Mouse (Mus musculus) forebrain, embryonic 11.5 days (tissue): ENCODE measurements around the gene Igtp. TPM values are rescaled to one million over a fixed set of nuclear protein-coding genes. Genes with fewer than 3 reads are reported as not detected.
"Not testable (repeated sequence)": the region's sequence is repeated elsewhere in the genome, so short reads cannot be mapped to it uniquely, and the experiment has no call there.

Experiments used
- ATAC-seq: fragments of 200-750 bp; cut with Nextera tagmentation; replicated peaks from 2 replicates; pipeline ENCODE4 v1.8.0; 2017; ENCODE audit warnings: moderate TSS enrichment; ENCODE audit not compliant: low FRiP score
- DNase-seq: peaks from one replicate; pipeline ENCODE4 v3.0.0-alpha.2; 2017; ENCODE audit warnings: low spot score
- H3K27ac ChIP-seq: fragments of 300-500 bp; sonication (generic); 2 replicates; pipeline ENCODE4 v1.5.1; 2014; ENCODE audit warnings: low read depth, low read length
- H3K27me3 ChIP-seq: fragments of 300-500 bp; sonication (generic); 2 replicates; pipeline ENCODE4 v1.6.1; 2014; ENCODE audit warnings: mild to moderate bottlenecking, low read length, mixed read lengths; ENCODE audit not compliant: control insufficient read depth, insufficient read depth
- H3K36me3 ChIP-seq: fragments of 300-500 bp; sonication (generic); 2 replicates; pipeline ENCODE4 v1.6.1; 2014; ENCODE audit warnings: mild to moderate bottlenecking, low read length, moderate library complexity, mixed read lengths; ENCODE audit not compliant: control insufficient read depth, insufficient read depth
- H3K4me1 ChIP-seq: fragments of 300-500 bp; sonication (generic); replicated peaks from 2 replicates; pipeline ENCODE4 v1.6.1; 2014; ENCODE audit warnings: low read length, mixed read lengths; ENCODE audit not compliant: control insufficient read depth, insufficient read depth
- H3K4me2 ChIP-seq: fragments of 300-500 bp; sonication (generic); 2 replicates; pipeline ENCODE4 v1.6.1; 2014; ENCODE audit warnings: low read depth, mild to moderate bottlenecking, low read length, moderate library complexity, mixed read lengths; ENCODE audit not compliant: severe bottlenecking
- H3K4me3 ChIP-seq: fragments of 300-500 bp; sonication (generic); 2 replicates; pipeline ENCODE4 v1.5.1; 2014; ENCODE audit warnings: low read depth, low read length
- H3K9ac ChIP-seq: fragments of 300-500 bp; sonication (generic); 2 replicates; pipeline ENCODE4 v1.6.1; 2014; ENCODE audit warnings: low read length
- H3K9me3 ChIP-seq: fragments of 300-500 bp; sonication (generic); 2 replicates; pipeline ENCODE4 v1.6.1; 2016; ENCODE audit warnings: low read length, mixed read lengths; ENCODE audit not compliant: control insufficient read depth
- WGBS: fragments of 180-500 bp; shearing (Covaris S2); extraction: QIAGEN DNeasy Blood & Tissue Kit; methylation state at CpG from one replicate; pipeline ENCODE4 v1.1.7; 2014; 5-methylcytosine and 5-hydroxymethylcytosine counted together
- polyA plus RNA-seq: library from polyadenylated mRNA; unstranded; fragments of >200 nt; fragmentation: Nextera tagmentation; extraction: Ambion mirVana; gene quantifications from 2 replicates; pipeline ENCODE4 v1.2.1, GENCODE M21; 2014

Igtp gene
- polyA plus RNA-seq, 1 experiment from 2014 or later = 2.0 TPM

DNA sequence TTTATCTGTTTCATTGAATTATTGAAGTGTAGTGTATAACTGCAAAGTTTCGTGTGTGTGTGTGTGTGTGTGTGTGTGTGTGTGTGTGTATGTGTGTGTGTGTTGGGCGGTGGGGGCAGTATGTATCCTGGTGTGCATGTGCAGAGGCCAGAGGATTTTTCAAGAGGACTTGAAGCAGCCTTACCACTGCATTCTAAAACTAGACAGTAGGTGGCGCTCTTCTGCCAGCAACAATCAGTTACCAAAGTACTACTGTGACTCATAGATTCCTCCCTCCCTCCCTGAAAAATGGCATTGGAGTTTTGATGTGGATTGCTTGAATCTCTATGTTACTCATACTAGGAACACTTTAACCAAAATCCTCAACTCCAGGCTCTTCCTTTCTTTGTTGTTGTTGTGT lies 19.8 kb upstream of the Igtp start:
- H3K4me2 ChIP-seq = no peak overlapping the region
- 29% methylated on average over 3 of the region's 3 CpGs for WGBS
- peak; percentile 75 for DNase-seq
- H3K27me3 ChIP-seq = no peaks in the 10 kb centered on the region
- no peak overlapping the region for H3K4me3 ChIP-seq
- H3K9me3 ChIP-seq = no peaks in the 10 kb centered on the region
- no peak overlapping the region for H3K9ac ChIP-seq
- no peak for ATAC-seq
- H3K27ac ChIP-seq = no peak overlapping the region
- H3K4me1 ChIP-seq = no peaks in the 10 kb centered on the region
- peaks cover 3% of the 10 kb centered on the region; the same call in 1 of the 2 replicates for H3K36me3 ChIP-seq

DNA sequence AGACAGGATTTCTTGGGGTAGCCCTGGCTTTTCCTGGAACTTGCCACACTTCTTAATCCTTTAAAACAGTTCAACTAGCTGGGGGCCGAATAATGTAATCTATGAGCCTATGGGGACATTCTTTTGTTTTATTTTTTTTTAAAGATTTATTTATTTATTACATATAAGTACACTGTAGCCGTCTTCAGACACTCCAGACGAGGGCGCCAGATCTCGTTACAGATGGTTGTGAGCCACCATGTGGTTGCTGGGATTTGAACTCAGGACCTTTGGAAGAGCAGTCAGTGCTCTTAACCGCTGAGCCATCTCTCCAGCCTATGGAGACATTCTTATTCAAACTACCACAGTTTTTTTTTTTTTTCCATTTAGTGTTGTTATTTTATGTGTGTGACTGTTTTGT lies 19.4 kb upstream of the Igtp start:
- H3K9ac ChIP-seq, H3K27ac ChIP-seq, H3K4me3 ChIP-seq, DNase-seq, H3K4me1 ChIP-seq, ATAC-seq, H3K4me2 ChIP-seq, H3K9me3 ChIP-seq, H3K36me3 ChIP-seq, H3K27me3 ChIP-seq: not testable (repeated sequence)
- WGBS = 97% methylated on average over 6 of the region's 6 CpGs

DNA sequence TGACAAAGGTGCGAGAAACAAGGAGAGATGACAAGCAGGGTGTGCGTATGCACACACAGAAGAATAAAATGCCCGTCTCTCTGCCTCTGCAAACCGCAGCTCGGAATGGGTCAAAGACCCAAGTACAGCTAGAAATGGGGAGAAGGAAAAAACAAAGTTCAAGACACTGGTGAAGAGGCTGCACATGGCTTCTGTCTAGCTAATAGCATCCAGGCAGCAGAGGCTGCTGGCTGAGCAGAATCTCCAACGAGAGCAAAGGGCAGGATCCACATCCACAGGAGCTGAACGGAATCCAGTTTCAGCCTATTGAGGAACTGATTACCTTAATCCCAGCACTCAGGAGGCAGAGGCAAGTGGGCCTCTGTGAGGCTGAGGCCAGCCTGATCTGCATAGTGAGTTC lies 18.6 kb upstream of the Igtp start:
- H3K27ac ChIP-seq = no peak overlapping the region
- no peak overlapping the region for H3K4me2 ChIP-seq
- H3K36me3 ChIP-seq = no peaks in the 10 kb centered on the region
- no peaks in the 10 kb centered on the region for H3K9me3 ChIP-seq
- 90% methylated on average over 7 of the region's 7 CpGs for WGBS
- H3K4me1 ChIP-seq = no peaks in the 10 kb centered on the region
- no peak for ATAC-seq
- H3K9ac ChIP-seq = no peak overlapping the region
- DNase-seq = no peak
- no peaks in the 10 kb centered on the region for H3K27me3 ChIP-seq
- H3K4me3 ChIP-seq = no peak overlapping the region

DNA sequence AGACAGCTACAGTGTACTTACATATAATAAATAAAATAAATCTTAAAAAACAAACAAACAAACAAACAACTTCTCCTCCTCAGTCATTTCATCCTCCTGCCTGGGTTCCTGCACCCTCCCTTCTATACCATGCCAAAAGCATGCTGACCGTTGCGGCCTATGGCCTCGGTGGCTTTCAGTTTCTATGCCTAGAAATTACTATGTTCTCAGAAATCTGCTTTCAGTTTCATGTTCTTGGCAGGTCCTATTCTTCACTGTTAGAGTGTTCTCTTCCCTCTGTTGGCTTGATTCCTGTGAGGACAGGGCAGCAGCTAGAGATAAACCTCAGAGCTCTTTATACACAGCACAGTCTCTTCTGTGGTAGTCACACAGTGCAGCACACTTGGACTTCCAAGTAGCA lies 15.8 kb upstream of the Igtp start:
- Histone ChIP-seq H3K9ac (no peak overlapping the region), H3K27ac (no peak overlapping the region), H3K4me1 (no peaks in the 10 kb centered on the region), H3K9me3 (no peaks in the 10 kb centered on the region), H3K36me3 (no peaks in the 10 kb centered on the region), H3K27me3 (no peaks in the 10 kb centered on the region), H3K4me3 (no peak overlapping the region), H3K4me2 (no peak overlapping the region)
- WGBS = 98% methylated on average over 3 of the region's 3 CpGs
- ATAC-seq = no peak
- DNase-seq = no peak

DNA sequence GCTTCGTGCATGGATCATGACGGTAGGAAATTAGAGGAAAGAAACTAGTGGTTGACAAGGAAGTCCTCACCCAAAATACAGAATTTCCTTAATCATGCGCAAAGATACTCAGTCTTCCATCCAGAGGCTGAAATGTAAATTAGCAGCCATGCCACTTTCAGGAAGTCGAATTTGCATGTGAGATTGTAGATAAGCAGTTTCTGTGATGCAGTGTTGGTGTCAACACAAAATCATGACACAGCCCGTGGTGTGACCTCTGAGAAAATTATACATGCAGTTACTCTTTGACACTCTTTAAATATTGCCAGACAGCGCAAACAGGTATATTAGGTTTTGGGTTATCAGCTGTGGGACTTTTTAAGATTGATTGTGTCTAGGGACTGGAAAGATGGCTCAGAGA lies 9.7 kb upstream of the Igtp start:
- 93% methylated on average over 6 of the region's 6 CpGs for WGBS
- H3K9ac ChIP-seq = no peak overlapping the region
- DNase-seq = no peak
- H3K4me1 ChIP-seq = no peaks in the 10 kb centered on the region
- H3K36me3 ChIP-seq = no peaks in the 10 kb centered on the region
- H3K9me3 ChIP-seq = no peaks in the 10 kb centered on the region
- H3K27me3 ChIP-seq = no peaks in the 10 kb centered on the region
- H3K27ac ChIP-seq = no peak overlapping the region
- no peak overlapping the region for H3K4me2 ChIP-seq
- no peak overlapping the region for H3K4me3 ChIP-seq
- no peak for ATAC-seq

DNA sequence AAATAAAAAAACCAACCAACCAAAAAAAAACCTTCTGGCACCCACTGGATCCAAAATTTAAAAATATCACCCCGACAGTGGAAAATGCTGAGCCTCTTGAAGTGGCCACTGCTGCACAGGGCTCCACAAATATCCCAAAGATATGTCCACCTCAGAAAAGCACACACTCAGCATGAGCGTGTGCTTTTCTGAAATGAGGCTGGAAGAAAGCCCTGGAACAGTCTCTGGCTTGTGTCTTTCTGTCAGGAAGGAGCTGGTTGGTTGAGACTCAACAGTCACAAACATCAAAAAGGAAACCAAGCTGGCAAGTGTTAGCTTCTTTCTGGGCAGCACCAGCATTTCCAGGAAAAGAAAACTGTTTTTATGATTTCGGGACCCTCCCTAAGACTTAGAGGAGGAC lies 6.0 kb upstream of the Igtp start:
- DNase-seq (no peak), ATAC-seq (no peak)
- Histone ChIP-seq H3K36me3 (no peaks in the 10 kb centered on the region), H3K9ac (no peak overlapping the region), H3K27me3 (no peaks in the 10 kb centered on the region), H3K27ac (no peak overlapping the region), H3K4me3 (no peak overlapping the region), H3K9me3 (no peaks in the 10 kb centered on the region), H3K4me2 (no peak overlapping the region), H3K4me1 (no peaks in the 10 kb centered on the region)
- 85% methylated on average over 3 of the region's 3 CpGs for WGBS

DNA sequence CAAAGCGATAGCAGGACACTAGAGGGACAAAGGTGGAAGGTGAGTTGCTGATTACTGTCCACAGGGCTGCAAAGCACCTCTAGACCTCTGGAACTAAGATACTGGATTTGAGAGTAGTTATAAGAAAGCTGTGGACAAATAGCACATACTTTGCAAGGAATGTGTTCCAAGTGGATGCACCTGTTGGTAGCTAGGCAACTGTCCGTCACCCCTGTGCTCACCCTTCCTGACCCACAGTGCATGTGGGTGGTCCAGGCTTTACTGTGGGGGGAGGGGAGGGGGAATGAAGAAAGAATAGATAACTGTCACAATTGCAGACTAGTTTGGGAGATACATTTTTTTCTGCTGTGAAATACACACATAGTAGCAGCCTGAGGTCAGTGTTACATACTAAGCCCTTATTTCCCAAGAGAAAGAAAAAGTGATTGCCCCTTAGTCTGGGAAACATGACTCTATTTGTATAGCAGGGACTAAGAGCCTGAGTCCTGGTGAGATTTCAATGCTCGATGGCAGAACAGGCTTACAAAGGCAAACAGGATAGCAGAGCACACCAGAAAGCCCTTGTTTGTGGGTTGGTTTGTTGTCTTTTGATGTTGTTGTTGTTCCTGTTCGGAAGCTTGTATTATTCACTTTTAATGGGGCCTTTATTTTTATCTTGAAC lies 5.4 kb upstream of the Igtp start:
- DNase-seq (no peak), ATAC-seq (no peak)
- no peaks in the 10 kb centered on the region for H3K36me3 ChIP-seq
- H3K27ac ChIP-seq = no peak overlapping the region
- H3K4me2 ChIP-seq = no peak overlapping the region
- 41% methylated on average over 4 of the region's 4 CpGs for WGBS
- no peaks in the 10 kb centered on the region for H3K27me3 ChIP-seq
- H3K4me1 ChIP-seq = no peaks in the 10 kb centered on the region
- H3K9me3 ChIP-seq = no peaks in the 10 kb centered on the region
- H3K9ac ChIP-seq = no peak overlapping the region
- no peak overlapping the region for H3K4me3 ChIP-seq

DNA sequence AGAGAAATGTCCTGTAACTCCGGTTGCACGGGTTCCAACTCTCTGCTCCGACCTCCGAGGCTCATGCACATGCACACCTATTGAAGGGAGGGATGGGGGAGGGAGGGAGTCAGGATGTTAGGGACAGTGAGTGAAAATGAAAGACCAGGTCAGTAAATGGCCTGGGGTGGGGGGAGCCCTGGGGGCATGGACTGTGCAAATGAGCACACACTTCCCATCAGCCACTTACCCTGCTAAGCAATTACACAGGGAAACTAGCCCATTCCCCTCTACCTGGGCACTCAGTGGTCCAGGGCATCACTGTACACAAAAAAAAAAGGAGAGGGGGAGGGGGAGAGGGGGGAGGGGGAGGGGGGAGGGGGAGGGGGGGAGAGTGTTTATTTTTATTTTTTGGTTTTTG lies 693 bp upstream of the Igtp start:
- 83% methylated on average over 4 of the region's 4 CpGs for WGBS
- ATAC-seq = no peak
- no peak overlapping the region for H3K27ac ChIP-seq

DNA sequence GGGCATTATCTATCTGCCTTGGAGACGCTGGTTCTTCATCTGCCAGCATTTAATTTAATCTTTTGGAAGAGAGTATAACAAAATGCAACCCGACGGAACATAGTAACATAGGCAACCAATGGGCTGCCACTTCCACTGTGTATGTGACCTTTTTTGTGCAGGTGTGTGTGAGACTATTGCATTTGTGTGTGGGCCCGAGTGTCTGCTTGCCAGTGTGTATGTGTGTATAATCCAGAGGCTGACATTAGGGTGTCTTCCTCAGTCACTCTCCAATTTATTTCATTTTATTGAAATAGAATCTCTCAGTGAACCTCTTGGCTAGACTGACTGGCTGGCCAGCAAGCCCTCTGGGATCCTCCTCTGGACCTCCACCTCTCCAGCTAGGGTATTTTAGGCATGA lies 870 bp downstream of the Igtp start:
- Histone ChIP-seq H3K4me2 (no peak overlapping the region), H3K9ac (no peak overlapping the region), H3K4me3 (no peak overlapping the region), H3K36me3 (no peaks in the 10 kb centered on the region), H3K9me3 (no peaks in the 10 kb centered on the region), H3K27ac (no peak overlapping the region), H3K4me1 (no peaks in the 10 kb centered on the region), H3K27me3 (no peaks in the 10 kb centered on the region)
- DNase-seq (no peak), ATAC-seq (no peak)
- WGBS = 91% methylated on average over 4 of the region's 4 CpGs

More for the DNA sequence above, 693 bp upstream of the Igtp start:
- Histone ChIP-seq H3K4me1 (no peaks in the 10 kb centered on the region), H3K27me3 (no peaks in the 10 kb centered on the region), H3K4me3 (no peak overlapping the region; the same call in 1 of the 2 replicates), H3K9me3 (no peaks in the 10 kb centered on the region), H3K9ac (no peak overlapping the region), H3K36me3 (no peaks in the 10 kb centered on the region), H3K4me2 (peak overlapping the region; percentile 57; the same call in 1 of the 2 replicates)
- DNase-seq = no peak
